Mouse (Mus musculus) kidney, adult 2 months (tissue): ENCODE results near the gene Gm17622.

Experiments
- CTCF ChIP-seq: fragments of 200-500 bp; conservative IDR thresholded peaks from 2 replicates; pipeline ENCODE4 v1.5.1; 2011; ENCODE audit warnings: low read depth, mild to moderate bottlenecking, control low read depth, low read length, moderate library complexity, mixed read lengths; ENCODE audit not compliant: insufficient read depth, insufficient read length
- POLR2A ChIP-seq: fragments of 200-500 bp; IDR thresholded peaks from one replicate; pipeline ENCODE4 v1.6.1; 2011; ENCODE audit warnings: low read depth, low read length, control low read depth

GRCm38 (mm10) chr13:96457566-96457965, 33.0 kb upstream of the Gm17622 start:
- TF ChIP-seq CTCF (no peak), POLR2A (no peak)
